ENCODE assay signal across 30 mouse cellular contexts in the genomic region with DNA sequence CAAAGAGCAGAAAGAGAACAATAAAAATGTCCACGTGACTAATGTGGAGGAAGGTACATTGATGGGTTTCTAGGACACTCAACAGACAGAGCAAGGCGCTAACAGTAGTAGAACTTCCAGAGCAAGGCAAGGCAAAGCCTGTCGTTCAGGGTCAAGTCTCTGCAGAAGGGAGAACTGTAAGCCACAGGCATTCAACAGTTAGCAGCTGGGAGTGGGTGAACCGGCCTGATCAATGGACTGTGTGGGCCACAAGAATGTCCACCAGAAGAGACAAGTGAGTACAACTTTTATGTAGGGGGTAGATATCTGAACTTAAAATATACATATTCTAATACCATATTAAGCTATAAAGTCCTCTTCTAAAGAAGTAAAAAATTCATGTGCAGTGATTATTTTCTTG.
"Had no signal": no experiment of that assay in that cellular context is flagged by ENCODE, and none has a peak within 500 bp of the region (broad histone marks: within the 10 kb centered on the region; RNA-seq: fewer than 3 reads in every experiment).

No protein-coding gene starts in this region.

- DNase-seq: heart, postnatal 10 days; heart, postnatal 14 days; heart, postnatal 36 days; heart, postnatal 4 days; kidney, adult 11 months; kidney, adult 18-20 months; kidney, adult 2 months; kidney, adult 8-10 months; kidney, adult 9 months; kidney, postnatal 10 days; kidney, postnatal 14 days; kidney, postnatal 25 days; kidney, postnatal 36 days; kidney, postnatal 4 days; layer of hippocampus, adult 9-11 months; layer of hippocampus, postnatal 36 days had no signal

- H3K4me3 ChIP-seq: heart, embryonic 10.5 days; heart, embryonic 12.5 days; heart, embryonic 13.5 days; heart, embryonic 15.5 days; hindbrain, embryonic 10.5 days; hindbrain, embryonic 12.5 days; hindbrain, embryonic 13.5 days; hindbrain, embryonic 15.5 days; intestine, embryonic 15.5 days; kidney, embryonic 15.5 days; layer of hippocampus, adult 2 months; left cerebral cortex, adult 2 months had no signal

- H3K4me2 ChIP-seq: heart, embryonic 11.5 days; heart, embryonic 12.5 days; heart, embryonic 13.5 days; heart, embryonic 15.5 days; hindbrain, embryonic 12.5 days; hindbrain, embryonic 13.5 days; hindbrain, embryonic 14.5 days; hindbrain, embryonic 15.5 days; intestine, embryonic 15.5 days; kidney, embryonic 15.5 days had no signal

- H3K36me3 ChIP-seq: heart, embryonic 10.5 days; heart, embryonic 12.5 days; heart, embryonic 13.5 days; heart, embryonic 15.5 days; hindbrain, embryonic 10.5 days; hindbrain, embryonic 12.5 days; hindbrain, embryonic 13.5 days; hindbrain, embryonic 15.5 days; intestine, embryonic 15.5 days; kidney, embryonic 15.5 days had no signal

- H3K27me3 ChIP-seq: heart, embryonic 12.5 days; heart, embryonic 13.5 days; heart, embryonic 15.5 days; hindbrain, embryonic 12.5 days; hindbrain, embryonic 13.5 days; hindbrain, embryonic 15.5 days; intestine, embryonic 15.5 days; kidney, embryonic 15.5 days had no signal
